ENCODE assay signal across 10 mouse cellular contexts in genomic region chr17:35420206-35420810, GRCm38 (mm10). TPM values are rescaled to one million over a fixed set of nuclear protein-coding genes. Genes with fewer than 3 reads are reported as not detected.
A peak's percentile ranks its signal among the peaks of the same experiment; 100 is the strongest.
DNase-seq lines count a peak whose midpoint lies in the region; ATAC-seq and TF ChIP-seq lines count a peak whose summit lies in the region.
"Not testable (repeated sequence)": the region's sequence is repeated elsewhere in the genome, so short reads cannot be mapped to it uniquely, and the experiment has no call there.
"Had no signal": no experiment of that assay in that cellular context is flagged by ENCODE, and none has a peak within 500 bp of the region (broad histone marks: within the 10 kb centered on the region; RNA-seq: fewer than 3 reads in every experiment).

No protein-coding gene starts in this region.

- 16% methylated on average over 11 of the region's 11 CpGs for WGBS in hindbrain, embryonic 10.5 days

- DNase-seq in CD4-positive, CD25-positive, alpha-beta regulatory T cell, adult 2 months (ENCODE audit: low read depth, low spot score) = peak; percentile 88
- peak; percentile 78 for DNase-seq in adrenal gland, postnatal 10 days
- peak; percentile 50 for DNase-seq in embryo, embryonic 11 days
- DNase-seq in hindbrain, embryonic 10.5 days (ENCODE audit: low spot score) = peak; percentile 46
- not testable (repeated sequence) for DNase-seq in layer of hippocampus, adult 2 months (ENCODE audit: low spot score in 2 of 2)
- peak; percentile 12 for DNase-seq in right cerebral cortex, postnatal 14 days
- peak; percentile 63 for DNase-seq in thymus, postnatal 25 days

- TF ChIP-seq CTCF in layer of hippocampus, adult 2 months (conservative IDR thresholded peaks at IDR 0.05) = peak; percentile 85

- H3K4me1 ChIP-seq in hindbrain, embryonic 10.5 days (replicated peaks) = not testable (repeated sequence)

- 0 out of 2 replicates have a peak, but pooled peaks have one; percentile 23 for ATAC-seq in megakaryocyte progenitor cell, adult 5-6 weeks (replicated peaks; ENCODE audit: poor library complexity)

- H3K4me3 ChIP-seq in hindbrain, embryonic 10.5 days; layer of hippocampus, adult 2 months: not testable (repeated sequence)

- H3K9me3 ChIP-seq in hindbrain, embryonic 10.5 days = not testable (repeated sequence)

- H3K27me3 ChIP-seq in hindbrain, embryonic 10.5 days (ENCODE audit: insufficient read depth, poor library complexity, severe bottlenecking) = peaks cover 38% of the 10 kb centered on the region

- H3K36me3 ChIP-seq in hindbrain, embryonic 10.5 days = not testable (repeated sequence)

- H3K27ac ChIP-seq in hindbrain, embryonic 10.5 days; layer of hippocampus, adult 2 months: not testable (repeated sequence)

RNA-seq across cellular contexts. Expression of gene H2-Q6, which starts 4.3 kb away (rescaled TPM):
- total RNA-seq in adrenal gland, postnatal 10 days (2021) = 1 to 10 TPM; 3.2 to 4.6 TPM
- 0.90 and 1.4 TPM in 2 replicates for polyA plus RNA-seq in hindbrain, embryonic 10.5 days (2016; fragmentation: Nextera tagmentation; extraction: Ambion mirVana)
- not detected for total RNA-seq in layer of hippocampus, adult 2 months (2021)
- total RNA-seq in megakaryocyte progenitor cell, adult 5-6 weeks (2015) = 23.3 and 37.3 TPM in 2 replicates
- total RNA-seq in megakaryocyte progenitor cell, adult 5-6 weeks (2017) = 25.6 and 40.7 TPM in 2 replicates
- total RNA-seq: layer of hippocampus, postnatal 10 days had no signal

RNA-seq across cellular contexts. Expression of gene H2-Q7, which starts 18.6 kb away (rescaled TPM):
- total RNA-seq in adrenal gland, postnatal 10 days (2021) = 1 to 10 TPM; 5.1 to 5.2 TPM
- 12.1 and 14.3 TPM in 2 replicates for polyA plus RNA-seq in hindbrain, embryonic 10.5 days (2016; fragmentation: Nextera tagmentation; extraction: Ambion mirVana)
- under 1 TPM; 0.69 to 0.79 TPM for total RNA-seq in layer of hippocampus, adult 2 months (2021)
- 41.7 and 63.1 TPM in 2 replicates for total RNA-seq in megakaryocyte progenitor cell, adult 5-6 weeks (2015)
- total RNA-seq in megakaryocyte progenitor cell, adult 5-6 weeks (2017) = 23.7 and 30.0 TPM in 2 replicates

RNA-seq across cellular contexts. Expression of gene H2-Q4, which starts 40.9 kb away (rescaled TPM):
- total RNA-seq in adrenal gland, postnatal 10 days (2021) = 10 to 100 TPM; 18.5 to 22.0 TPM
- polyA plus RNA-seq in hindbrain, embryonic 10.5 days (2016; fragmentation: Nextera tagmentation; extraction: Ambion mirVana) = 2.2 and 2.9 TPM in 2 replicates
- 1 to 10 TPM; 1.7 to 2.3 TPM for total RNA-seq in layer of hippocampus, adult 2 months (2021)
- 10.6 and 18.1 TPM in 2 replicates for total RNA-seq in megakaryocyte progenitor cell, adult 5-6 weeks (2015)
- 24.4 and 31.4 TPM in 2 replicates for total RNA-seq in megakaryocyte progenitor cell, adult 5-6 weeks (2017)

RNA-seq across cellular contexts. Expression of gene H2-Q10, which starts 49.6 kb away (rescaled TPM):
- 100 to 1,000 TPM in 1 of 2 experiments, 10 to 100 TPM in 1; 41.1 to 106 TPM for total RNA-seq in adrenal gland, postnatal 10 days (2021)
- polyA plus RNA-seq in hindbrain, embryonic 10.5 days (2016; fragmentation: Nextera tagmentation; extraction: Ambion mirVana) = 0.17 and 0.21 TPM in 2 replicates
- total RNA-seq in layer of hippocampus, adult 2 months (2021) = under 1 TPM; 0.12 to 0.15 TPM
- 0.64 and 0.78 TPM in 2 replicates for total RNA-seq in megakaryocyte progenitor cell, adult 5-6 weeks (2015)
- total RNA-seq in megakaryocyte progenitor cell, adult 5-6 weeks (2017) = 0.30 and 0.71 TPM in 2 replicates
- polyA plus RNA-seq: neural tube, embryonic 13.5 days had no signal

Comparison
In these comparisons a context has a peak if more than half of its experiments do, and no peak if none do; other contexts are left out.
1. RNA of gene H2-Q6, which starts 4.3 kb away (total RNA-seq): 23.3 to 40.7 TPM in megakaryocyte progenitor cell, adult 5-6 weeks; 3.2 to 4.6 TPM in adrenal gland, postnatal 10 days and not detected in layer of hippocampus, adult 2 months; every median in the first group is over 4 times any median in the second.